Mouse (Mus musculus): ENCODE results near the gene Rbmxl2. TPM values are rescaled to one million over a fixed set of nuclear protein-coding genes. Genes with fewer than 3 reads are reported as not detected.

Rbmxl2 gene
- total RNA-seq (2015) (not detected in 2 replicates), total RNA-seq (2017) (not detected in 2 replicates)

GRCm38 (mm10) chr7:107209204-107209860 is at the start of gene Rbmxl2:
Gene Rbmxl2 (plus strand): TSS chr7:107209445.
- no peak for ATAC-seq (ENCODE audit: poor library complexity, severe bottlenecking)

DNA sequence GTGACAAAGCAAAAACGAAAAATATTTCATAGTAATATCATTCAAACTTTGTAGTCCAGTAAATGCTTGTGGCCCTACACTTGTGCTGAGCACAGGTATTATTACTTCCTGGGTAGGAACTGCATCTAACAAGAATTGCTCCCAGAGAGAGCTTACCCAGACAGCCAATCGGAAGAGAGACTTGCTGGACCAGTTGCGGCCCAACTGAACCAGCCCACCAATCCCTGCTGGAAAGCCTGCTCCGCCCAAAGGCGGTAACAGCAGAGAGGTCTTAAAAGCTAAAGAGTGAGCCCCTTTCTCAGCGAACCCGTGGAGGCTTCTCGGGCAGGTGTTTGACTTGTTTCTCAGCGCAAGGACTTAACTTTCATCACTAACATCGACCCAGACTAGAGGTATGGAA is 42.6 kb upstream of the Rbmxl2 start, which contains the start of gene Nlrp14:
Nlrp14 (plus strand) TSS at position 301 of the 400 bp plus-strand sequence.
- no peak for ATAC-seq (ENCODE audit: poor library complexity, severe bottlenecking)

- no peak for ATAC-seq (ENCODE audit: poor library complexity, severe bottlenecking)
These were observed 28.8 kb upstream of the Rbmxl2 start for GRCm38 (mm10) chr7:107180406-107180805.

DNA sequence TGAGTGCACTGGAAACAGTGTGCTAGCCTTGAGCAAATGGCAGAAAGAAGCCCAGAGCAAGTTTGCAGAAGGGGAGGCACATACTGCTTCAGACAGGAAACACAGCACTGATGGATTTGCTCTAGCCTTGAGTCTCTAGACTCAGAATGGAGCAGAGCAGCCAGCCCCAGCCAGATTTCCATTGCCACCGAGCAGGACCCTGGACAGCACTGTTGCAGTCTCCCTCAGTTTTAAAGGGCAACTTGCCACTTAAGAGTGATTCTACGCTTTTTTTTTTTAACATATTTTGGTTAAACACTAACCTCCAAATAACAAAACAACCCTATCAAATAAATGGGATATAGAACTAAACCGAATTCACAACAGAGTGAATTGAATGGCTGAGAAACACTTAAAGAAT is 7.4 kb upstream of the Rbmxl2 start:
- no peak for ATAC-seq (ENCODE audit: poor library complexity, severe bottlenecking)

- no peak for ATAC-seq (ENCODE audit: poor library complexity, severe bottlenecking)
These were observed 1.4 kb upstream of the Rbmxl2 start for GRCm38 (mm10) chr7:107207843-107208242.

- ATAC-seq (ENCODE audit: poor library complexity, severe bottlenecking) = no peak
These were observed 906 bp downstream of the Rbmxl2 start for GRCm38 (mm10) chr7:107210126-107210576.

- no peak for ATAC-seq (ENCODE audit: poor library complexity, severe bottlenecking)
These were observed 6.5 kb downstream of the Rbmxl2 start for GRCm38 (mm10) chr7:107215723-107216122.

- no peak for ATAC-seq (ENCODE audit: poor library complexity, severe bottlenecking)
These were observed 7.6 kb downstream of the Rbmxl2 start for GRCm38 (mm10) chr7:107216845-107217244.

GRCm38 (mm10) chr7:107236854-107237253 is 27.6 kb downstream of the Rbmxl2 start:
- no peak for ATAC-seq (ENCODE audit: poor library complexity, severe bottlenecking)

DNA sequence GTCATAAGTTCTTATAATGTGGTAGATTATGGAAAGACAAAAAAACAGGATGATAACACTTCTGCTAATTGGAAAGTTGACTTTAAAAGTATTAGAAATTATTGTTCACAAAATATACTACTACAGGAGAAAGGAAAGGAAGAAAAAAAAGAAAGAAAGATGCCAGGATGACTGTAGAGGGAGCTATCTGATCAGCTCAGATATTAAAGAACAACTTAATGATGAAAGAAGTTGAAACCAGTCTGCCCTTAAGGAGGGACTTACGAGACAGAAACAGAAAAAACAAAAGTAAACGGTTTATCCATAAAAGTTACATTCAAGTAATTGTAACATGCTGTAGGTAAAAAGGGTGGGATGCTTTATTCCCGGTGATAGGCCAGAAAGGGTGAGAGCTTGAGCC is 28.3 kb downstream of the Rbmxl2 start:
- no peak for ATAC-seq (ENCODE audit: poor library complexity, severe bottlenecking)

DNA sequence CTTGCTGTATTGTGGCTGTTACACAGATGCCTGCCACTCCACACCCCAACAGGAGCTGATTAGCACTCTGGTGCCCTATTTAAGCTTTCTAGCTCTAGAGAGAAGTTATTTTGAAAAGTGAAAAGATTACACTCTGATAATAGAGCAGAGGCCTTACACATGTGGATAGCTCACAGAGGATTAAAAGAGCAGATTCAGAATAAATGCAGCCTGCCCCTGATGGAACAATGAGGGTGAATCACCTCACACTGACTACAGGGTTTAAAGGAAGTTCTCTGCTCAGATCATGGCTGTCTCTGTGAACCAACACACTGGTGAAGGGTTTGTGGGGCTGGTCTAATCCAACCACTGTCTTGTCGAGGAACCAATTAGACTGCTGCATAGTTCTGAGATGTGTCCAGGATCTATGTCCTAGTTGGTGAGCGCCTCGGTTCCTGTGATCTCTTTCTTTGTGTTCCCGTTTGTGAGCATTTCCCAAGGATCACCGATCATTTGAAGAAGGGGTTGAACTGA is 32.2 kb downstream of the Rbmxl2 start:
- no peak for ATAC-seq (ENCODE audit: poor library complexity, severe bottlenecking)

GRCm38 (mm10) chr7:107250211-107250985 is 41.2 kb downstream of the Rbmxl2 start:
- no peak for ATAC-seq (ENCODE audit: poor library complexity, severe bottlenecking)

DNA sequence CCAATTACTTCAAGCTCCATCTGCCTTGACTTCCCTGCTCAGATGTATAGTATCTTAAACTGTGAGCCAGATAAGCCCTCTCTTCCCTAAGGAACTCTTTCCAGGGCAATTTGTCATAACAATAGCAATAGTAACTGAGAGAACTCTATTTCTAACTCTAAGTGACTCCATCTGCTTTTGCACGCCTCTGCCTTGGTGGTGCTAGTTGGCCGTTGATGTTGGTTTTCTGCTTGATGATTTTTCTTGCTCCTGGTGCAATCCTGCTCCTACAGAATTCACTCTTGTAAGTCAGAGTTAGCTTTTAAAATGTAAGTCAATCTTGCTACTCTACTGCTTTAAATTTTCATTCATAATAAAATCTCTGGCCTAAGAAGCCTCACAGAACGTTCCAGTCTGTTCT is 44.1 kb downstream of the Rbmxl2 start:
- no peak for ATAC-seq (ENCODE audit: poor library complexity, severe bottlenecking)

GRCm38 (mm10) chr7:107259936-107260335 is 50.7 kb downstream of the Rbmxl2 start:
- ATAC-seq (ENCODE audit: poor library complexity, severe bottlenecking) = no peak

Other genes with a start within 250 kb of the Rbmxl2 start
- gene Olfr6, start 245.5 kb upstream of the Rbmxl2 start, total RNA-seq (2015) = not detected in 2 replicates
- gene Olfr6, start 245.5 kb upstream of the Rbmxl2 start, total RNA-seq (2017) = not detected in 2 replicates
- not detected in 2 replicates for gene Olfr711, start 234.0 kb upstream of the Rbmxl2 start, total RNA-seq (2015)
- gene Olfr711, start 234.0 kb upstream of the Rbmxl2 start, total RNA-seq (2017) = not detected in 2 replicates
- not detected in 2 replicates for gene Olfr2, start 203.4 kb upstream of the Rbmxl2 start, total RNA-seq (2015)
- gene Olfr2, start 203.4 kb upstream of the Rbmxl2 start, total RNA-seq (2017) = under 0.01 TPM in 1 of 2 replicates, not detected in the other
- not detected in 2 replicates for gene Olfr713, start 178.3 kb upstream of the Rbmxl2 start, total RNA-seq (2015)
- not detected in 2 replicates for gene Olfr713, start 178.3 kb upstream of the Rbmxl2 start, total RNA-seq (2017)
- not detected in 2 replicates for gene Olfr714, start 138.5 kb upstream of the Rbmxl2 start, total RNA-seq (2015)
- not detected in 2 replicates for gene Olfr714, start 138.5 kb upstream of the Rbmxl2 start, total RNA-seq (2017)
- not detected in 2 replicates for gene Olfr17, start 116.2 kb upstream of the Rbmxl2 start, total RNA-seq (2015)
- not detected in 2 replicates for gene Olfr17, start 116.2 kb upstream of the Rbmxl2 start, total RNA-seq (2017)
- gene Olfr715b, start 99.1 kb upstream of the Rbmxl2 start, total RNA-seq (2015) = not detected in 2 replicates
- gene Olfr715b, start 99.1 kb upstream of the Rbmxl2 start, total RNA-seq (2017) = not detected in 2 replicates
- not detected in 2 replicates for gene Olfr715, start 78.4 kb upstream of the Rbmxl2 start, total RNA-seq (2015)
- not detected in 2 replicates for gene Olfr715, start 78.4 kb upstream of the Rbmxl2 start, total RNA-seq (2017)
- not detected in 2 replicates for gene Olfr716, start 71.1 kb upstream of the Rbmxl2 start, total RNA-seq (2015)
- gene Olfr716, start 71.1 kb upstream of the Rbmxl2 start, total RNA-seq (2017) = 0.07 TPM in 1 of 2 replicates, not detected in the other
- gene Nlrp14, start 42.5 kb upstream of the Rbmxl2 start, total RNA-seq (2015) = not detected in 2 replicates
- not detected in 2 replicates for gene Nlrp14, start 42.5 kb upstream of the Rbmxl2 start, total RNA-seq (2017)
- gene Syt9, start 161.3 kb downstream of the Rbmxl2 start, total RNA-seq (2015) = not detected in 2 replicates
- not detected in 2 replicates for gene Syt9, start 161.3 kb downstream of the Rbmxl2 start, total RNA-seq (2017)

Data from megakaryocyte, adult 5-6 weeks (primary cell).